Mouse (Mus musculus): ENCODE data around the gene Ccdc175. TPM values are rescaled to one million over a fixed set of nuclear protein-coding genes. Genes with fewer than 3 reads are reported as not detected.

Ccdc175 gene
- polyA plus RNA-seq, 1 experiment from 2014 or later = 0.09 TPM

- no peak for ATAC-seq (ENCODE audit: low read depth)
- no peak overlapping the region for H3K27ac ChIP-seq (ENCODE audit: low read depth, low read length)
- H3K4me1 ChIP-seq (ENCODE audit: control insufficient read depth, insufficient read depth, low read length) = no peaks in the 10 kb centered on the region
- no peaks in the 10 kb centered on the region for H3K9me3 ChIP-seq (ENCODE audit: control insufficient read depth, low read length)
- no peak overlapping the region for H3K4me2 ChIP-seq (ENCODE audit: low read depth, low read length)
- no peaks in the 10 kb centered on the region for H3K27me3 ChIP-seq (ENCODE audit: control insufficient read depth, insufficient read depth, low read length)
- peaks cover 87% of the 10 kb centered on the region for H3K36me3 ChIP-seq (ENCODE audit: control insufficient read depth, insufficient read depth, low read length)
- WGBS = 46% methylated on average over 5 of the region's 5 CpGs
- no peak overlapping the region for H3K9ac ChIP-seq (replicated peaks; ENCODE audit: low read depth, low read length)
- H3K4me3 ChIP-seq (ENCODE audit: low read depth, low read length) = no peak overlapping the region
Measured at GRCm38 (mm10) chr12:72213554-72213953, 28.7 kb upstream of the Ccdc175 start.

- 82% methylated on average over 3 of the region's 3 CpGs for WGBS
- 0 out of 2 replicates have a peak, but pooled peaks cover 8% of the 10 kb centered on the region for H3K4me1 ChIP-seq (ENCODE audit: control insufficient read depth, insufficient read depth, low read length)
Measured at GRCm38 (mm10) chr12:72200828-72201227, 16.0 kb upstream of the Ccdc175 start.

GRCm38 (mm10) chr12:72197925-72198486 lies 13.2 kb upstream of the Ccdc175 start:
- Histone ChIP-seq H3K36me3 (ENCODE audit: control insufficient read depth, insufficient read depth, low read length) (no peaks in the 10 kb centered on the region), H3K4me2 (ENCODE audit: low read depth, low read length) (0 out of 2 replicates have a peak overlapping the region, but pooled peaks have one; percentile 11), H3K4me3 (ENCODE audit: low read depth, low read length) (no peak overlapping the region), H3K4me1 (ENCODE audit: control insufficient read depth, insufficient read depth, low read length) (0 out of 2 replicates have a peak, but pooled peaks cover 8% of the 10 kb centered on the region), H3K9me3 (ENCODE audit: control insufficient read depth, low read length) (no peaks in the 10 kb centered on the region), H3K27me3 (ENCODE audit: control insufficient read depth, insufficient read depth, low read length) (no peaks in the 10 kb centered on the region), H3K9ac (replicated peaks; ENCODE audit: low read depth, low read length) (no peak overlapping the region), H3K27ac (ENCODE audit: low read depth, low read length) (peak overlapping the region; percentile 10; the same call in 1 of the 2 replicates)
- peak; percentile 38 for ATAC-seq (ENCODE audit: low read depth)
- 59% methylated on average over 18 of the region's 18 CpGs for WGBS

More at GRCm38 (mm10) chr12:72200828-72201227, 16.0 kb upstream of the Ccdc175 start:
- ATAC-seq (ENCODE audit: low read depth) = no peak
- no peaks in the 10 kb centered on the region for H3K9me3 ChIP-seq (ENCODE audit: control insufficient read depth, low read length)
- H3K27me3 ChIP-seq (ENCODE audit: control insufficient read depth, insufficient read depth, low read length) = no peaks in the 10 kb centered on the region
- H3K9ac ChIP-seq (replicated peaks; ENCODE audit: low read depth, low read length) = no peak overlapping the region
- no peak overlapping the region for H3K27ac ChIP-seq (ENCODE audit: low read depth, low read length)
- H3K4me2 ChIP-seq (ENCODE audit: low read depth, low read length) = no peak overlapping the region
- no peaks in the 10 kb centered on the region for H3K36me3 ChIP-seq (ENCODE audit: control insufficient read depth, insufficient read depth, low read length)
- H3K4me3 ChIP-seq (ENCODE audit: low read depth, low read length) = no peak overlapping the region

DNA sequence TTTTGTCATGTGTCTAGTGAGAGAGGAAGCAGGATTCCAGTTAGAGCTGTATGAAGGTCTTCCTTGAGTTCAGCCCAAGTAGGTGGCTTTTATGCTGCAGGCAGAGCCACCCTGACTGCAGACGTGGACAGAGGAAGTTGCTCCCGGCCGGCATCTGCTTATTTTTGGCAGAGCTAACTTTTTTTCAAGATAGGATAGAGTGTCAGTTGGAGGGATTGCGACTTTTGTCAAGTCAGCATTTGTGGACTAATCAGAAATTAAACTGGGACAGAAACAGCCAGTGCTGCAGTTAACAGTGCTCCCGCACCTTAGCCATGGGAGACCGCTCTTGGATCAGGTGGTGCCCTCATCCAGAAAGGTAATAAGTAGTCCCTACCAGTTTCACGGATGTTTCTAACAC lies 12.6 kb upstream of the Ccdc175 start:
- WGBS = 79% methylated on average over 7 of the region's 7 CpGs

DNA sequence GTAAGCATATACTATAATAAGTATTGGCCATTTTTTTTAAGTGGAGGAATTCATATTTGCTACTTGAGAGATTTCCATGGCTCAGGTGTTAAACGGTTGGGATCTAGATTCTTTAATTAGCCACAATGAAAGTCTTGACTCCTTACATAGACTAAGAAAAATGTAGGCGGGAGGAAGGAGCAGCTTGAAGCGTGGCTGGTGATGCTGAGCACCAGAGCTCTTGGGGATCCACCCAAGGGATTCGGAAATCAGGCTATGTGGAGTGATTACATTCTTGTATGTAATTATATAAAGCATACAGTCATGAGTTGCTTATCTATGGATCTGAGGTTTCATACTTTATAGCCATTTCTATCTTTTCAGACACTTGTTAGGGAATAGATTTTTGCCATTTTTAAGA lies 5.3 kb downstream of the Ccdc175 start:
- Histone ChIP-seq H3K4me2 (ENCODE audit: low read depth, low read length) (no peak overlapping the region), H3K4me3 (ENCODE audit: low read depth, low read length) (no peak overlapping the region), H3K27me3 (ENCODE audit: control insufficient read depth, insufficient read depth, low read length) (no peaks in the 10 kb centered on the region), H3K36me3 (ENCODE audit: control insufficient read depth, insufficient read depth, low read length) (no peaks in the 10 kb centered on the region), H3K4me1 (ENCODE audit: control insufficient read depth, insufficient read depth, low read length) (no peaks in the 10 kb centered on the region), H3K9ac (replicated peaks; ENCODE audit: low read depth, low read length) (no peak overlapping the region), H3K27ac (ENCODE audit: low read depth, low read length) (no peak overlapping the region), H3K9me3 (ENCODE audit: control insufficient read depth, low read length) (no peaks in the 10 kb centered on the region)
- ATAC-seq (ENCODE audit: low read depth) = no peak
- 83% methylated on average over 4 of the region's 4 CpGs for WGBS

More for the DNA sequence above, 12.6 kb upstream of the Ccdc175 start:
- Histone ChIP-seq H3K27ac (ENCODE audit: low read depth, low read length) (no peak overlapping the region), H3K4me3 (ENCODE audit: low read depth, low read length) (no peak overlapping the region), H3K36me3 (ENCODE audit: control insufficient read depth, insufficient read depth, low read length) (no peaks in the 10 kb centered on the region), H3K4me2 (ENCODE audit: low read depth, low read length) (no peak overlapping the region), H3K9ac (replicated peaks; ENCODE audit: low read depth, low read length) (no peak overlapping the region), H3K27me3 (ENCODE audit: control insufficient read depth, insufficient read depth, low read length) (no peaks in the 10 kb centered on the region), H3K9me3 (ENCODE audit: control insufficient read depth, low read length) (no peaks in the 10 kb centered on the region), H3K4me1 (ENCODE audit: control insufficient read depth, insufficient read depth, low read length) (0 out of 2 replicates have a peak, but pooled peaks cover 8% of the 10 kb centered on the region)
- no peak for ATAC-seq (ENCODE audit: low read depth)

GRCm38 (mm10) chr12:72178322-72178721 lies 6.5 kb downstream of the Ccdc175 start:
- Histone ChIP-seq H3K27ac (ENCODE audit: low read depth, low read length) (no peak overlapping the region), H3K9ac (replicated peaks; ENCODE audit: low read depth, low read length) (no peak overlapping the region), H3K27me3 (ENCODE audit: control insufficient read depth, insufficient read depth, low read length) (no peaks in the 10 kb centered on the region), H3K4me1 (ENCODE audit: control insufficient read depth, insufficient read depth, low read length) (no peaks in the 10 kb centered on the region), H3K4me3 (ENCODE audit: low read depth, low read length) (no peak overlapping the region), H3K9me3 (ENCODE audit: control insufficient read depth, low read length) (no peaks in the 10 kb centered on the region), H3K36me3 (ENCODE audit: control insufficient read depth, insufficient read depth, low read length) (no peaks in the 10 kb centered on the region), H3K4me2 (ENCODE audit: low read depth, low read length) (no peak overlapping the region)
- whole genome bisulfite sequencing = 88% methylated on average over 3 of the region's 3 CpGs
- no peak for ATAC-seq (ENCODE audit: low read depth)

GRCm38 (mm10) chr12:72158421-72158820 lies 26.4 kb downstream of the Ccdc175 start:
- WGBS = 87% methylated on average over 4 of the region's 4 CpGs
- Histone ChIP-seq H3K27ac (ENCODE audit: low read depth, low read length) (no peak overlapping the region), H3K4me1 (ENCODE audit: control insufficient read depth, insufficient read depth, low read length) (no peaks in the 10 kb centered on the region), H3K9ac (replicated peaks; ENCODE audit: low read depth, low read length) (no peak overlapping the region), H3K36me3 (ENCODE audit: control insufficient read depth, insufficient read depth, low read length) (no peaks in the 10 kb centered on the region), H3K9me3 (ENCODE audit: control insufficient read depth, low read length) (no peaks in the 10 kb centered on the region), H3K4me2 (ENCODE audit: low read depth, low read length) (no peak overlapping the region), H3K27me3 (ENCODE audit: control insufficient read depth, insufficient read depth, low read length) (no peaks in the 10 kb centered on the region), H3K4me3 (ENCODE audit: low read depth, low read length) (no peak overlapping the region)
- no peak for ATAC-seq (ENCODE audit: low read depth)

GRCm38 (mm10) chr12:72150786-72151185 lies 34.0 kb downstream of the Ccdc175 start:
- Histone ChIP-seq H3K9ac (replicated peaks; ENCODE audit: low read depth, low read length) (no peak overlapping the region), H3K36me3 (ENCODE audit: control insufficient read depth, insufficient read depth, low read length) (no peaks in the 10 kb centered on the region), H3K27ac (ENCODE audit: low read depth, low read length) (no peak overlapping the region), H3K9me3 (ENCODE audit: control insufficient read depth, low read length) (no peaks in the 10 kb centered on the region), H3K4me2 (ENCODE audit: low read depth, low read length) (no peak overlapping the region), H3K4me3 (ENCODE audit: low read depth, low read length) (no peak overlapping the region), H3K27me3 (ENCODE audit: control insufficient read depth, insufficient read depth, low read length) (no peaks in the 10 kb centered on the region), H3K4me1 (ENCODE audit: control insufficient read depth, insufficient read depth, low read length) (no peaks in the 10 kb centered on the region)
- WGBS = 44% methylated on average over 4 of the region's 4 CpGs
- no peak for ATAC-seq (ENCODE audit: low read depth)

DNA sequence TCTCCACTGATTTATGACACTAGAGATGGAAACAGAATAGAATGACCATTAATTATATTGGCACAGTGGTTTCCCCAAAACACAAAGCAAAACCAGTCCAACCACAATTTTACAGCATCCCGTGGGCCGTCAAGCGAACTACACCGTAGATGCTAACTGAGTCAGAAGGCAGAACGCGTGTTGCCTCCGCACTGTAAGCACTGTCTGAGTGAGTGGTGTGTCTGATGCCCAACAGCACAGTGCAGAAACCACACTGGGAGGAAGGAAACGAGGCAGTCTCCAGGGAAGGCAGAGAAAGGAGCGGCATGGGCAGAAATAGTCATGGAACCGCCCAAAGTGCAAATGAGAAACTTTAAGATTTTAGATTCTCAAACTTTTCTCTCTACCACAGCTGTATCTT lies 55.6 kb downstream of the Ccdc175 start:
- Histone ChIP-seq H3K9me3 (ENCODE audit: control insufficient read depth, low read length) (no peaks in the 10 kb centered on the region), H3K9ac (replicated peaks; ENCODE audit: low read depth, low read length) (no peak overlapping the region), H3K4me1 (ENCODE audit: control insufficient read depth, insufficient read depth, low read length) (no peaks in the 10 kb centered on the region), H3K36me3 (ENCODE audit: control insufficient read depth, insufficient read depth, low read length) (no peaks in the 10 kb centered on the region), H3K4me3 (ENCODE audit: low read depth, low read length) (no peak overlapping the region), H3K4me2 (ENCODE audit: low read depth, low read length) (no peak overlapping the region), H3K27me3 (ENCODE audit: control insufficient read depth, insufficient read depth, low read length) (no peaks in the 10 kb centered on the region), H3K27ac (ENCODE audit: low read depth, low read length) (no peak overlapping the region)
- no peak for ATAC-seq (ENCODE audit: low read depth)
- WGBS = 87% methylated on average over 10 of the region's 10 CpGs

Data from neural tube, embryonic 14.5 days (tissue).